Mouse (Mus musculus): ENCODE data around the gene Polr3b. TPM values are rescaled to one million over a fixed set of nuclear protein-coding genes. Genes with fewer than 3 reads are reported as not detected.

Gene Polr3b
- polyA plus RNA-seq, 1 experiment from 2014 or later, result 3.3 TPM

- H3K36me3 ChIP-seq (ENCODE audit: control insufficient read depth, insufficient read depth), result peaks cover 11% of the 10 kb centered on the region
- no peak for TF ChIP-seq CTCF (IDR thresholded peaks at IDR 0.05; ENCODE audit: low read depth)
- no peak for ATAC-seq
- H3K9me3 ChIP-seq (ENCODE audit: control insufficient read depth), result no peaks in the 10 kb centered on the region
- no peaks in the 10 kb centered on the region for H3K4me1 ChIP-seq (replicated peaks; ENCODE audit: control insufficient read depth, insufficient read depth, low read length)
- H3K27ac ChIP-seq (ENCODE audit: low read depth, low read length), result no peak overlapping the region
- no peak overlapping the region for H3K9ac ChIP-seq (ENCODE audit: low read depth, low read length)
- H3K4me2 ChIP-seq (replicated peaks; ENCODE audit: low read depth), result no peak overlapping the region
- no peaks in the 10 kb centered on the region for H3K27me3 ChIP-seq (replicated peaks; ENCODE audit: control insufficient read depth, insufficient read depth, low read length)
- H3K4me3 ChIP-seq (ENCODE audit: low read depth, low read length), result no peak overlapping the region
- 83% methylated on average over 4 of the region's 4 CpGs for WGBS
Measured at GRCm38 (mm10) chr10:84654029-84654428, 31.9 kb downstream of the Polr3b start.

DNA sequence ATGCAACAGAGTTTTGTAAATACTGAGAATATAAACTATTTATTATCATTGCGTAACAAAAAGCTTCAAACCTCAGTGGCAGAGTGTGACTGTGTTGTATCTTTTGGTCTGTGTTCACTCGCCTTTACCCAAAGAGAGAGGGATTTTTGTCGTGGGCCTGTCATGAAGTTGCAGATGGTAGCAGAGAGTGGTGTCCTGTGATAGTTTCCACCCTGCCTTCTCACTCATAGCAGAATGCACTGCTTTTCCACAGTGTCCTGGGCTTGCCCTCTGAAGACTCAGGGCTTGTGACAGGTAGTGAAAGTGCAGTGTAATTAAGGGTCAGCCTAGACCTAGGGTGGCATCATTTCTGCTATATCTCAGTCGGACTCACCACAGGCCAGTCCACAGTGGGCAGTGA, 32.6 kb downstream of the Polr3b start:
- no peak for TF ChIP-seq CTCF (IDR thresholded peaks at IDR 0.05; ENCODE audit: low read depth)
- H3K9me3 ChIP-seq (ENCODE audit: control insufficient read depth), result no peaks in the 10 kb centered on the region
- no peaks in the 10 kb centered on the region for H3K4me1 ChIP-seq (replicated peaks; ENCODE audit: control insufficient read depth, insufficient read depth, low read length)
- H3K4me3 ChIP-seq (ENCODE audit: low read depth, low read length), result no peak overlapping the region
- ATAC-seq, result no peak
- H3K27ac ChIP-seq (ENCODE audit: low read depth, low read length), result no peak overlapping the region
- peaks cover 18% of the 10 kb centered on the region for H3K36me3 ChIP-seq (ENCODE audit: control insufficient read depth, insufficient read depth)
- WGBS, result 86% methylated on average over 4 of the region's 4 CpGs
- H3K9ac ChIP-seq (ENCODE audit: low read depth, low read length), result no peak overlapping the region
- no peaks in the 10 kb centered on the region for H3K27me3 ChIP-seq (replicated peaks; ENCODE audit: control insufficient read depth, insufficient read depth, low read length)
- no peak overlapping the region for H3K4me2 ChIP-seq (replicated peaks; ENCODE audit: low read depth)

DNA sequence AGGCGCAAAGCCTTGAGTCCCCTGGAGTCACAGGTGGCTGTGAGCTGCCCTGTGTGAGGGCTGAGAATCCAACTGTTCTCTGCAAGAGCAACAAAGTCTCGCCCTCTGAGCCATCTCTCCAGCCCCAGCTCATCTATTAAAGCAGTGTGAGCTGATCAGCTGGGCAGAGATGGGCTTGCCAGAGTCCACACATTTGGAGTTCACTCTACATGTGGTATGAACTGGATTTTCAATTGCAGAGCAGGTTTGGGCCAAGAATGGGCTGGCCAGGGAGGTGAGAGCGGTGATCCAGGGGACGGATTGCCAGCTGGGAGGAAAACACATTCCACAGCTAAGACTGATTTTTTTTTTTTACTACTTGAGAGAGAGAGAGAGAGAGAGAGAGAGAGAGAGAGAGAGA, 34.5 kb downstream of the Polr3b start:
- no peak for ATAC-seq
- 80% methylated on average over 4 of the region's 4 CpGs for WGBS
- Histone ChIP-seq H3K36me3 (ENCODE audit: control insufficient read depth, insufficient read depth) (peaks cover 17% of the 10 kb centered on the region), H3K9me3 (ENCODE audit: control insufficient read depth) (no peaks in the 10 kb centered on the region), H3K9ac (ENCODE audit: low read depth, low read length) (no peak overlapping the region), H3K4me2 (replicated peaks; ENCODE audit: low read depth) (no peak overlapping the region), H3K4me3 (ENCODE audit: low read depth, low read length) (no peak overlapping the region), H3K4me1 (replicated peaks; ENCODE audit: control insufficient read depth, insufficient read depth, low read length) (no peaks in the 10 kb centered on the region), H3K27me3 (replicated peaks; ENCODE audit: control insufficient read depth, insufficient read depth, low read length) (no peaks in the 10 kb centered on the region), H3K27ac (ENCODE audit: low read depth, low read length) (no peak overlapping the region)
- no peak for TF ChIP-seq CTCF (IDR thresholded peaks at IDR 0.05; ENCODE audit: low read depth)

DNA sequence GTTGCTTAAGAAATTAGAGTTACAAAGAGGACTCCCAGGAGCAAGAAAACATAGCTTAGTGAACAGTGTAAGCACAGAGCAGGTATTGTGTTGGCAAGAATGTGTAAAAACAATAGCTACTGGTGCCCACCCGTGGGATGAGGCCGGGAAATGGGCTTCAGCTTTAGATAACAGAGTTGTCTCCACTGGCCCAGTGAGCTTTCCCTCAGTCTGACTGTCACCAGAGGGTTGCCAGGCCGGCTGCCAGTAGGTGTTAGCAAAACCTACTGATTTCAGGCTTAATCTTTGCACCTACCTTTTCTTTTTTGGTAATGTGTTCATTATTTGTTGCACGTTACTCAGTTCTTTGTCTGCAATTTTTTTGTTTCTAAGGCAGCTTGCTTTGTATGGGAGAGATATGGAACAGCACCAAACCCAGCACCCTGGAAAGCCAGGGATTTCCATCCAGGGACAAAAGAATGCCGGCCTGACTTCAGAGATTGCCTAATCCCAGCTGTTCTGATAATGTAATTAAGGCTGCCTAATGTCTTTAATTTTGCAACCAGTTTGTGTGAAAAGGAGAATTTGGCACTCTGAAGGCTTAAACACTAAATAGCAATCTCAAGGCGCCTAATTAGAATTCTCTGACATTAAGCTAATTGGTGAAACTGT, 35.5 kb downstream of the Polr3b start:
- Histone ChIP-seq H3K4me1 (replicated peaks; ENCODE audit: control insufficient read depth, insufficient read depth, low read length) (no peaks in the 10 kb centered on the region), H3K9ac (ENCODE audit: low read depth, low read length) (no peak overlapping the region)
- WGBS, result 64% methylated on average over 6 of the region's 6 CpGs

GRCm38 (mm10) chr10:84658088-84658848, 36.2 kb downstream of the Polr3b start:
- peaks cover 15% of the 10 kb centered on the region for H3K36me3 ChIP-seq (ENCODE audit: control insufficient read depth, insufficient read depth)
- H3K27ac ChIP-seq (ENCODE audit: low read depth, low read length), result no peak overlapping the region
- no peaks in the 10 kb centered on the region for H3K4me1 ChIP-seq (replicated peaks; ENCODE audit: control insufficient read depth, insufficient read depth, low read length)
- TF ChIP-seq CTCF (IDR thresholded peaks at IDR 0.05; ENCODE audit: low read depth), result no peak
- no peak overlapping the region for H3K4me3 ChIP-seq (ENCODE audit: low read depth, low read length)
- H3K27me3 ChIP-seq (replicated peaks; ENCODE audit: control insufficient read depth, insufficient read depth, low read length), result no peaks in the 10 kb centered on the region
- no peak overlapping the region for H3K4me2 ChIP-seq (replicated peaks; ENCODE audit: low read depth)
- WGBS, result 65% methylated on average over 18 of the region's 18 CpGs
- H3K9me3 ChIP-seq (ENCODE audit: control insufficient read depth), result no peaks in the 10 kb centered on the region
- no peak for ATAC-seq
- no peak overlapping the region for H3K9ac ChIP-seq (ENCODE audit: low read depth, low read length)

More for the DNA sequence above, 35.5 kb downstream of the Polr3b start:
- Histone ChIP-seq H3K27ac (ENCODE audit: low read depth, low read length) (no peak overlapping the region), H3K27me3 (replicated peaks; ENCODE audit: control insufficient read depth, insufficient read depth, low read length) (no peaks in the 10 kb centered on the region), H3K4me2 (replicated peaks; ENCODE audit: low read depth) (no peak overlapping the region), H3K9me3 (ENCODE audit: control insufficient read depth) (no peaks in the 10 kb centered on the region), H3K4me3 (ENCODE audit: low read depth, low read length) (no peak overlapping the region), H3K36me3 (ENCODE audit: control insufficient read depth, insufficient read depth) (peaks cover 20% of the 10 kb centered on the region)
- ATAC-seq, result no peak
- no peak for TF ChIP-seq CTCF (IDR thresholded peaks at IDR 0.05; ENCODE audit: low read depth)

GRCm38 (mm10) chr10:84659281-84659680, 37.2 kb downstream of the Polr3b start:
- ATAC-seq, result no peak
- Histone ChIP-seq H3K9me3 (ENCODE audit: control insufficient read depth) (no peaks in the 10 kb centered on the region), H3K4me2 (replicated peaks; ENCODE audit: low read depth) (no peak overlapping the region), H3K4me3 (ENCODE audit: low read depth, low read length) (no peak overlapping the region), H3K27ac (ENCODE audit: low read depth, low read length) (no peak overlapping the region), H3K36me3 (ENCODE audit: control insufficient read depth, insufficient read depth) (peaks cover 18% of the 10 kb centered on the region), H3K27me3 (replicated peaks; ENCODE audit: control insufficient read depth, insufficient read depth, low read length) (no peaks in the 10 kb centered on the region), H3K4me1 (replicated peaks; ENCODE audit: control insufficient read depth, insufficient read depth, low read length) (no peaks in the 10 kb centered on the region), H3K9ac (ENCODE audit: low read depth, low read length) (no peak overlapping the region)
- WGBS, result 88% methylated on average over 3 of the region's 3 CpGs
- no peak for TF ChIP-seq CTCF (IDR thresholded peaks at IDR 0.05; ENCODE audit: low read depth)
